Mouse (Mus musculus) urinary bladder, adult 18-20 months (tissue): ENCODE results near the gene Hfe.
"Not testable (repeated sequence)": the region's sequence is repeated elsewhere in the genome, so short reads cannot be mapped to it uniquely, and the experiment has no call there.

Experiments used
- DNase-seq, 2 experiments: peaks; one replicate each; pipeline ENCODE4 v3.0.0; 2022; ENCODE audit warnings: low spot score in 2 of 2, mixed read lengths in 2 of 2

Hfe gene

DNA sequence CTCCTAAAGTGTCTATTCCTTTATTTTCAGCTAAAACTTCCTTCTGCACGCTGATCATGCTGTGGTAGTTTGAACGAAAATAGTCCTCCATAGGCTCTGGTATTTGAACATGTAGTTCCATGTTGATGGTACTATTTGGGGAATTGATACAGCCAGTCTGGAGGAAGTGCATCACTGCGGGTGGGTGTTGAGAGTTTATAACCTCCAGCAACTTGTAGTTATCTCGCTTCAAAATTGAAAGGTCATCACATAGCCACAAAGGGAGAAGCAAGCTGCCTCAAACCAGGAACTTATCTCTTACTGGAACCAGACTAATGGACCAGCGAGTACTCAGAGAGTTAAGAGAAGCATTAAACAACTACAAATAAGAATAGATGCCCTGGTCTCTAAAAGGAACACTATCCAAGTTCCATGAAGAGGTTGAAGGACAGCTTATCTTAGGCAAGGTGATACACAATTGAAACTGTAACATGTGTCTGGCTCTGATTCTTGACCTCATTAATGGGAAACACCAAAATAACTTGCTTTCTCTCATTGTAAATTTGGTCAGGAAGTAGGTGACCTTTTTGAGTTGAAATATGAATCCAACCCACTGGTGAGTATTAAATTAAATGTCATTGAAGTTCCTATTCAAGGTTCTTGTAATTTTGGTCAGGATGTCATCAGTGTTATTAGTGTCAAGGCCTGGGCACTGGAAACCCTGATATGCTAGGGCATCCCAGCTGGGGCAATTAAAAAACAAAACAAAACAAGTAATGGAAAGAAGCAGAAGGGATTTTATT is 5.8 kb upstream of the Hfe start:
- DNase-seq = no peak

DNA sequence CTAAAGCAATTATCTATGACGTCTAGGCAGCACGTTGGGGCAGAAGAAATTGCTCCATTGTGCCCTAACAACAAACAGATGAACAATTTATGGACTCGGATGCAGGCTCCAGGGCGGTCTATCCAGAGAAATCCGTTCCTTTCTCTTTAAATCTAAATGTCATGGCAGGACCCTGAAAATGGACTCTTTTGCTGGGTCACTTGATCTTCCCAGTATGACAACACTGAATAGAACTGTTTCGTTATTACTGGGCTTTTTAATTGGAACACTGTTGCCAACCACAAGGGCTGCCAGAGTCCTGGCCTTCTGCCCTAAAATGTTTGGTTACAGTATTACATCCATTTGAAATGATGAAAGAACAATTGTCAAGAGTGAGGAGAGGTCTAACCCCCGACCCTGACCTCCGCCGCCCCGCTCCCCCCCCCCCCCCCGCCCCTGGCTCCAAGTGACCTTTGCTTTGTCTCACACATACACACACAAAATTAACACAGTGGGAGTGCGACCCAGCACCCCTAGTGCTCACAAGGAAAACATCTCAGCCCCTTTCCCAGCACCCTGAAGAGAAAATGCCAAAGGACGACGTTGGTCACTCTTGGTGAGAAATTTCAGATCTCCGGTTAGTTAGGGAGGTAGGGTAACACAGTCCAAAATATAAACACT is 810 bp downstream of the Hfe start:
- DNase-seq = no peak

DNA sequence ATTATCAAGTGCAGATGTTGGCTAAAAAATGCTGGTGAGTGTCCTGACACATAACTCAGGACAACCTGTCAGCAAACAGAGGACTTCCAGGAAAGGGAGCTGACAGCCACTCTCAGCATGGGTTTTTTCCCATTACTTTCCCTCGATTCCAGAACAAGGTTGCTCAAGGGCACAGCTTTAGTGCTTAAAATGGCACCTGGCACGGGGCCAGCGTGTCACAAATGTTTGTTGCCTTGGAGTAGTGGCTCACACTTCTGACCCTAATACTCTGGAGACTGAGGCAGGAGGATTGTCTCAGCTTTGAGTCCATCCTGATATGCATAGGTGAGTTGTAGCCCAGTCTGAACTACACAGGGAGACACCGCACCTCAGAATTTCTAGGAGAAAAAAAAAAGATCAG is 2.0 kb downstream of the Hfe start:
- DNase-seq = no peak

DNA sequence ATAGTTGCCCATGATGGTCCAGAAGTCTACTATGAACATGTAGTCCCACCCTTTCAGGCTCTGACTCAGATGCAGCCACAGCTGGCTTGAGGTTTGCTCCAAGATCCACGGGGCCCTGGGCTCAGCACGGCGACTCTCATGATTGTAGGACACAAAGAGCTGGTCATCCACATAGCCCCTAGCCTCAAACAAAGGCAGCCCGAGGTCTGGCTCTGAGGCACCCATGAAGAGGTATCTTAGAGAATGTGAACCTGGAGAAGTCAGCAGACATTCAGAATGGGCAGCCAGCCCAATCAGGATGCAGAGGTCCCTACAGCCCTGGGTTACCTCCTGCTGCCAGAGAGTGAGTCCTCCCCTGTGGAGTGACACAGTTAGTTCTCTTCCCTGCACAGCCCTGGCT is 2.6 kb downstream of the Hfe start:
- no peak for DNase-seq

DNA sequence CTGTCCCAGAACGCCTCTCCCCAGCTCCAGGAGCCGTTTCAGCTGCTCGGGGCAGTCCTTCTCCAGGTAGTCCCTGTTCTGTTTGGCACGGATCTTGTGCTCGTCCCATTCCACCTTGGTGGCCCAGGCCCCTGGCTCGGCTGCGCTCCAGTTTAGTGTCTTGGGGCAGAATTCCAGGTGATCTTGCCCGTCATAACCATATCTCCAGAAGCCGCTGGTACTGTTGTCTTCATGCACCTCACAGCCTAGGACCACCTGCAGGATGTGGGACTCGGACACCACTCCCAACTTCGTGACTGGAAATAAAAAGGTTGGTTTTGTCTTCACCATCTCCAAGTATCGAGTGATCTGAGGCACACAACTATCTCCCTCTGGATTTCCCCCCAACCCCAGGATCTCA is 3.9 kb downstream of the Hfe start:
- DNase-seq = no peak

DNA sequence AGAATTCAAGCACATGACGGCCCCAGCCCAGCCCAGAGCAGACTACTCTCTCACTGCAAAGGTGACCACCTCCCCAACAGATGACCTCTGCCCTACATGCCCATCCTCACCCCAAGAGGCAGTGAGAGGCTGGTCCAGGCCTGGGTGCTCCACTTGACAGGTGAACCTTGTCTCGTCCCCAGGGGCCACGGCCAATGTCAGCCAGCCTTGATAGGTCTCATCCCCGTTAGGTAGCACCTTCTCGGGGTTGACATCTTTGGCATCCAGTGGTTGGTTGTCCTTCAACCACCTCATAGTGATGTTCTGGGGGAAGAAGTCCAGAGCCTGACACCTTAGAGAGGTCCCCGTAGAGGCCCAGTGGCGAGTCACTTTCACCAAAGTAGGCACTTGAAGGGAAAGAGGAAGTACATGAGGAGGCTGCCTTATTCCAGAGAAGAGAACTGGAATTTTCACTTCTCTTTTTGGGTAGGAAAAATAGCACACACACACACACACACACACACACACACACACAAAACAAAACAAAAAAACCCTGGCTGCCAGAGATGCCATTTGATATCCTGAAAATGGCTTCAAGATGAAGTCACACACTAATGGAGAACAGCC is 4.8 kb downstream of the Hfe start:
- no peak for DNase-seq

DNA sequence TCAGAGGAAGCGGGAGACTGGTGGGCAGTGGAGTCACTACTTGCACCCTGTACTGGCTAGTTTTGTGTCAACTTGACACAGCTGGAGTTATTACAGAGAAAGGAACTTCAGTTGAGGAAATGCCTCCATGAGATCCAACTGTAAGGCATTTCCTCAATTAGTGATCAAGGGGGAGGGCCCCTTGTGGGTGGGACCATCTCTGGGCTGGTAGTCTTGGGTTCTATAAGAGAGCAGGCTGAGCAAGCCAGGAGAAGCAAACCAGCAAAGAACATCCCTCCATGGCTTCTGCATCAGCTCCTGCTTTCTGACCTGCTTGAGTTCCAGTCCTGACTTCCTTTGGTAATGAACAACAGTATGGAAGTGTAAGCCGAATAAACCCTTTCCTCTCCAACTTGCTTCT is 7.9 kb downstream of the Hfe start:
- DNase-seq = not testable (repeated sequence)

DNA sequence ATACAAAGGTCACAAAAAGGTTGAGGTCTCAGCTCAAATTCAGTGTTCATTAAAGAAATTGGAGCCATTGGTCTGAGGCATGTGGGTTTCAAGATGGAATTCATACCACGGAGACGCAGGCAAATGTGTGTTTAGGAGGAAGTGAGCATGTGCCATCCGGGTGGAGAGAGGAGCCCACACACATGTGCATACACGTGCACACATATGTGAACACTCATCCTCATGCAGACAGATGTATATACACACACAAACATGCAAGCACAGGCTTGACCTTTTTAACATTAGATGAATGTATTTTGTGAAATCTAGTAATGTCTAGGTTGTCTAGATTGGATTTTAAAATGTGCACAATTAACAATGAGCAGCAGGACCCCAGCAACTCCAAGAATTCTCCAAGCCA is 8.4 kb downstream of the Hfe start:
- no peak for DNase-seq

DNA sequence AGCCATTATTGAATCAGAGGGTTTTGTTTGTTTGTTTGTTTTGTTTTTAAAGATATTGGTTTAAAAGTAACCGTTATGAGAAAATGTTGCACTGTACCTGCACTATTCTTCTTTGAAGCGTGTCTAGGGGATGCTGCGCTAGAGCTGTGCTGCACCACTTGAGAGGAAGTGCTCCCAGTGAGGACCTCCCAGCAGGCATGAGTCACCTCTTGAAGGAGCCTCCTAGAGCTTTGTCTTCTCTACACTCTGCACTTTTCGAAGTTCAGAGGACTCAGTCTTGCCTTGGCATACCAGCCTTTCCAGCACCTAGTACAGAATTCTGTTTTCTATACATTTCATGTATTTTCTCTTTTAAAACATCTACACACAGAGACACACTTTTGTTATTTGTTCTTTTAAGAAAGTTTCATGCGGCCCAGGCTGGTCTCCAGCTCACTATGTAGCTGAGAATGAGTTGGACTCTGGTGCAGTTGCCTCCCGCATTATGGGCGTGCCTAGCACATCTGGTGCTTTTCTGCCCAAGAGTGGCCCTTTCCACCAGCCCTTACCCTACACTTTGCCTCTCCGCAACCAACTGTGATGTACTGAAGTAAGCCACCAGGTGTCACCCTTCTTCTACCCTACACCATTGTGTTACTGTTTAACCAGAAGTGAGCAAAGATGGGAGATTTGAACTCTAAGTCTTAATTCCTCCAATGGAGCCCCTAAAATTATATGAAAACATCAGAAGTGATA is 9.7 kb downstream of the Hfe start:
- peak; percentile 37 to 49 for DNase-seq

DNA sequence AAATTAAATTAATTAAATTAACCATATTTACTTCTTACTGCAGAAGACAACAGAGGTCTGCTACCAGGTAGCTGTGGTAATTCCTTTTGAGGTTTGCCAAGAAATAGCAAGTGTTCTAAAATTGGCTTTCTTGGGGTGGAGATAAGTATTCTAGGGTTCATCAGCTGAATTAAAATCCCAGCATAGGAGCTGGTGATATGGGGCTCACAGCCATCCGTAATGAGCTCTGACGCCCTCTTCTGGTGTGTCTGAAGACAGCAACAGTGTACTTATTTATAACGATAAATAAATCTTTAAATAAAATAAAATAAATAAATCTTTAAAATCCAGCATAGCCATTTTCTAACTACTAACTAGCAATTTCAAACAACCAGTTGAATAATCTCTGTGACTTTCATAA is 10.9 kb downstream of the Hfe start:
- DNase-seq = no peak

DNA sequence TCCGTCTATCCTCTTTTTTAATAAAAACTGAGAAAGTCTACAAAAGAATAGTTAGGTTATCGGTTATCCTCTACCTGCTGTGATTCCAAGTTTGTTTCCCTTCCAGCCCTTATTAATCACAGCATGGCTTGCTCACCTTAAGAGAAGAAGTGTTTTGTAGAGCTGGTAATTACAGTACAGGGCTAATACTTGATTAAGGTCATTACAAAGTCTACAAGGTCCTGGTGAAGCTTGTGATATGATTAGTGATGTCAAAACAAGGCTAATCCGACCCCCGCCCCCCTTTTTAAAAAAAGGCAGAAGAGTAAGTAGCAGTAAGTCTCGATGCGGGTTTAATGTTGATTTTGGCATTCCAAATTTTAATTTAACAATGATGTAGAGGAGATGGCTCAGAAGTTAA is 11.7 kb downstream of the Hfe start:
- DNase-seq = no peak

DNA sequence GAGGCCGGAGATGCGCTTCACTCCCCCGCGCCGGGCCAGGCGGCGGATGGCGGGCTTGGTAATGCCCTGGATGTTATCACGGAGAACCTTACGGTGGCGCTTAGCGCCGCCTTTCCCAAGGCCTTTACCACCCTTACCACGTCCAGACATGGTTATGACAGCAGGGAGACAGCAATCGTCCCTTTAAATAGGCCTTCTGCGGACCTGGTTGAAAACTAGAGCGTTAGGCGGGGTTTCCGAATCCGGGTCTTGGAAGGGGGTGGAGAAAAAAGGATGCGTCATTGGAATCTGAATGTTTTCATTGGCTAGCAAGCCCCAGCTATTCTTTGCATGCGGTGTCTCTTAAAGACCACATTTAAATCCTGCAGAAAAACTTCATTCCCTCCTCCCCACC is 12.4 kb downstream of the Hfe start, which contains the start of gene Hist1h4c:
TSS of gene Hist1h4c (minus strand) at position 155 of the 394 bp plus-strand sequence.
- peak; percentile 99 for DNase-seq

DNA sequence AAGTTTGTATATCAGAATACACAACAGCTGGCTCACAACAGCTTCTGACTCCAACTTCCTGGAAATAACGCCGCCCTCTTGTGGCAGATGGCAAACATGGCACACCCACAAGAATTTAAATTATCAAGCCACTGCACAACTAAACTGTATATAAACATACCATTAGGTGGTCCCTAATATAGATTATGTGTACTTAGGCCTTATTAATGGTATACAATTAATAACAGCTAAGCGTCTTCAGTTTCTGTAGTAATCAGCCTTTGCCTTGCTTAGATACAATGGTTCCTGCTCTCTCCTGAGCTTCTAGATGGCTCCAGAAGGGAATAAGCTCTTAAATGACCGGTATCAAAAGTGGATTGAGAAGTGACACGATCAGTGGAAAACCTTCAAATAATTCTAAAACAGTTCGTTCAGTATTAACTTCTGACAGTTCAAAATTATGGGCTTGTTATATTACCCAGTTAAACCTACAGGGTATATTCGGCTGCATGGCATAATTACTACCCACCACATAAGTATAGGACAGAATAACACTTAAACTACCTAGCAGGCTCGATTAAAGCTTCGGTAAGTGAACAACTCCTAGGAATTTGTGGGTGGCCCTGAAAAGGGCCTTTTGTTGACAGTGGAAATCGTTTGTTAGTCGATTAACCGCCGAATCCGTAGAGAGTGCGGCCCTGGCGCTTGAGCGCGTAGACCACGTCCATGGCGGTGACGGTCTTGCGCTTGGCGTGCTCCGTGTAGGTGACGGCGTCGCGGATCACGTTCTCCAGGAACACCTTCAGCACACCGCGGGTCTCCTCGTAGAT is 13.0 kb downstream of the Hfe start:
- DNase-seq = no peak

DNA sequence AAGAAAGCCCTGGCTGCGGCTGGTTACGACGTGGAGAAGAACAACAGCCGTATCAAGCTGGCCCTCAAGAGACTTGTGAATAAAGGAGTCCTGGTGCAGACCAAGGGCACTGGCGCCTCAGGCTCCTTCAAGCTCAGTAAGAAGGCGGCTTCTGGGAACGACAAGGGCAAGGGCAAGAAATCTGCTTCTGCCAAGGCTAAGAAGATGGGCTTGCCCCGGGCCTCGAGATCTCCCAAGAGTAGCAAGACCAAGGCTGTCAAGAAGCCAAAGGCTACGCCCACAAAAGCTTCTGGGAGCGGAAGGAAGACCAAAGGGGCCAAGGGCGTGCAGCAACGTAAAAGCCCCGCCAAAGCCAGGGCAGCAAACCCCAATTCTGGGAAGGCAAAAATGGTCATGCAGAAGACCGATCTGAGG is 14.6 kb downstream of the Hfe start:
- DNase-seq = no peak

DNA sequence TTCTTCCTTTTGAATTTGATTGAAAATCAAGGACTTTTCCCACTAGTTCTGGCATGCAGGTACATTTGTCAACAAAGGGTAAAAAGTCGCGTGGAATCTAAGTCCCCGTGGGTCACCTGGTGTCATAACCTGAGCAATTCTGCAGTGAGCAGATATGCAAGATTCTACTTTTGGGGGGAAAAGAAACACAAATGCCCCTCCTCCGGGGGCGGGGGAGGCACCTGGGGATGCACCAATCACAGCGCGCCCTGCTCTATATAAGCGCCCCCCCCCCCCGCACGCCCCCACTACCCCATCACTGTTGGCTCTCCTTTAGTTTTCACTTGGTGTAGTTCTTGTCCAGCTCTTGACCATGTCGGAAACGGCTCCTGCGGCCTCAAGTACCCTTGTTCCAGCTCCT is 15.1 kb downstream of the Hfe start, which contains the start of gene Hist1h1t:
TSS of gene Hist1h1t (plus strand) at position 301 of the 400 bp plus-strand sequence.
- no peak for DNase-seq

DNA sequence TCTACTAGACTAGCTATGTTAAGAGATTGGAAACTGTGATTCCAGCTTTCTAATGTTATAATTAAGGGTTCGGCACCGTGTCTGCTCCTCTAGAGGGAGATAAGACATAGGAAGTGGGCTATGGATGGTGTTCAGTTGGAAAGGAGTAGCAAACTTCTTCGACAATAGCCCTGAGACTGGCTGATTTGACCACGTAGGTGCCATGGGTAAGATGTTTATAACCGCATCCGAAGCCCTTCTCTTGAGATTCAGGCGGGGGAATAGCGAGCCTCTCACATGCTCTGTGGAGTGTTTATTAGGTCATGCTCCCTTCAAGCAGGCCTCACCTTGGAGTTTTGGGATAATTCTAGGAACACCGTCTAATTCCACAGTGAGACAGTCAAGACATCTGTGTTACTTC is 15.7 kb downstream of the Hfe start:
- DNase-seq = no peak

DNA sequence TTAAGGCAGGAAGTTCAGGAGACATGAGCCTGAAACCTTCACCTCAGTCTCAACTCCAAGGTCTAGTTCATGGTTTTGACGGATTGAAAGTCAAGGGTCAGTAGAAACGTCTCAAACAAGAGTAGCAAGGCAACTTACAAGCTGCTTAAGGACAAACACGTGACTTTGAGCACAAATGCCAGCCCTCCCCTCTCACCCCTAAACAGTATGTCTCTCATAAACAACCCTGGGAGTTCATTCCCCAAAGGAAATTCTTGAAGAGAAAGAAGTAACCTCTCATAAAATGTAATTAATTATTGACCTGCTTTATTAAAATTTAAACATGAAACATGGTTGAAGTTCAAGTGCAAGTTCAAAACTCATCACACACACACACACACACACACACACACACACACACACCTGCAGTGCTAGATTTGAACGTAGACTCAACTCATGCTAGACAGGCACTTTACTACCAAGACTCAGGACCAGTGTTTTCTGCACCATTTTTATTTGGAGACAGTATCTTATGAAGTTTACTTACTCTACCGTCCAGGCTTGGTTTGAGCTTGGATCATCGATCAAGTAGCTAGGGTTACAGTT is 16.7 kb downstream of the Hfe start:
- no peak for DNase-seq

DNA sequence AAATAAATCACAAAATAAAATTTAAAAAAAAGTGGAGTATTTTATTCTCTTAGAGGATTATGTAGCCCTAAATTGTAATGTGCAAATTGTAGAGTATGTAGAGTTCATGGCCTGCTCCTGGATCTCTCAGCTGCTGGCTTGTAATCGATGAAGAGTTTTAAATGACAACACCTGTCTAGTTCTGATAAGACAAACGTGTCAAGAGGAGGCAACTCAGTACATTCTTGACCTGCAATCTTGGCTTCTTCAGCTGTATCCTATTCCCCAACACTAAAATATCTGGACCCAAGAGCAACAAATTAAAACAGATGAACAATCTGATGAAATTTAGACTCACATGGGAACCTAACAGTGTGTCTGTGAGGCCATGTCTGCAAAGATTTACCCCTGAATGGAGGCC is 21.2 kb downstream of the Hfe start:
- no peak for DNase-seq

DNA sequence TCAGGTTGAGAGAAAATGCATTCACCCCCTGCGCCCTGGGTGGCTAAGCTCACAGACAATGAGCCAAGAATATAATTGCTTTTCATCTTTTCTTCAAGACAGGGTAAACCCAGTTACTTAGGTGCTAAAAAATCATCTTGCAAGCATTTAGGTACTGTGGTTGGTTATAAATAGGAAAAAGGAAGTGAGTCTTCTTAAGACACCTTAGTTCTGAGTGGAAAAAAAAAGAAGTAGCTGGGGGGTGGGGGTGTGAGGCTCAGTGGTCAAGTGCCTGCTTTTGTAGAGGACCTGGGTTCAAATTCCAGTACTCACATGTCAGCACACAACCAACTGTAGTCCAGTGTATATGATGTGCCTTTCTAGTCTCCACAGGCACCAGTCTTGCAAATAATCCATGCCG is 21.7 kb downstream of the Hfe start:
- no peak for DNase-seq

DNA sequence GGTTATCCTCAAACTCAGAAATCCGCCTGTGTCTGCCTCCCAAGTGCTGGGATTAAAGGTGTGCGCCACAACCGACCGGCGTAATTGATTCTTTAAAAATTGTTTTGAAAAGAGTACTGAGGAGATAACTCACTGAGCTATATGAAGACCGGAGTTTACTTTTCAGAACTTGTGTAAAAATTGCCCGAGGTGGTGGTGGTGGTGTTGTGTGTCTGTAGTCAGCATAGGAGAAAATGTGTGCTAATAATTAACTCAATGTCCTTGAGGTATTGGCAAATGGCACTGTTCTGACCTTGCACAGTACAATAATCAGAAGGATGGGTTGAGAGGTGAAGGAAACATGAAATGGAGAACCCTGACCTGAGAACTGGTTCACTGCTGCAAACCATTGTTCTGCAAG is 22.7 kb downstream of the Hfe start:
- DNase-seq = no peak

DNA sequence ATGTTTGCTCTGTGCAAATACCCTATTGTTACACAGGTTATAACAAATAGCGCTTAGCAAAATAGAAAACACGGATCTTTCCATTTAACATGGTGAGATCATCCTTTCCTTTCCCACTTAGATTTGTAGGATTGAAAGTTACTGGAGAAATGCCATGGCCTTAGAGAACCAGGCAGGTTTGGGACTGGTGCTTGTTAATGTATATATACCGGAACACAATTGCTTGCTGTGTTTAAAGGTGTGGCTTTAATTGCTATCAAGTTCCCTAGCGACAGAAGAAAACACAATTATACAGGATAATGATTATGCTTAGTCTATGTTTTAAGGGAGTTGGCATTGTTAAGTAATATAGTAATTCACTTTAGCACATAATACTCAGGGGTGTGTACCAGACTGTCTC is 23.5 kb downstream of the Hfe start:
- DNase-seq = no peak
